In genomic region chr2:156923057-156923456, GRCm38 (mm10) we compare ENCODE assay signal across 18 mouse cellular contexts. TPM values are rescaled to one million over a fixed set of nuclear protein-coding genes. Genes with fewer than 3 reads are reported as not detected.
"Had no signal": no experiment of that assay in that cellular context is flagged by ENCODE, and none has a peak within 500 bp of the region (broad histone marks: within the 10 kb centered on the region; RNA-seq: fewer than 3 reads in every experiment).

No protein-coding gene starts in this region.

- H3K4me1 ChIP-seq: lung, embryonic 15.5 days; midbrain, embryonic 10.5 days had no signal

- H3K4me2 ChIP-seq: kidney, embryonic 15.5 days; lung, embryonic 15.5 days had no signal

- DNase-seq: kidney, adult 11 months; kidney, adult 8-10 months; kidney, postnatal 10 days; kidney, postnatal 36 days; layer of hippocampus, postnatal 36 days; lung, adult 18-20 months; lung, postnatal 10 days; lung, postnatal 36 days; midbrain, embryonic 14.5 days; thymus, adult 18-20 months; thymus, postnatal 36 days had no signal

- H3K9me3 ChIP-seq: kidney, embryonic 15.5 days; lung, embryonic 15.5 days; midbrain, embryonic 10.5 days had no signal

- H3K9ac ChIP-seq: kidney, embryonic 15.5 days; lung, embryonic 15.5 days had no signal

- H3K27ac ChIP-seq: kidney, embryonic 15.5 days; left cerebral cortex, adult 2 months; lung, embryonic 15.5 days; midbrain, embryonic 10.5 days had no signal

- H3K27me3 ChIP-seq: kidney, embryonic 15.5 days; lung, embryonic 15.5 days; megakaryocyte, embryonic 14.5 days had no signal

- H3K4me3 ChIP-seq: kidney, embryonic 15.5 days; left cerebral cortex, adult 2 months; lung, embryonic 15.5 days; megakaryocyte, embryonic 14.5 days; midbrain, embryonic 10.5 days had no signal

RNA-seq across cellular contexts. Expression of gene Sla2, which starts 36.1 kb away (rescaled TPM):
- total RNA-seq: left cerebral cortex, postnatal 10 days; midbrain, postnatal 0 days had no signal
- polyA plus RNA-seq: midbrain, postnatal 0 days had no signal
